Mouse (Mus musculus) midbrain, embryonic 11.5 days (tissue): ENCODE measurements around the gene Ros1. TPM values are rescaled to one million over a fixed set of nuclear protein-coding genes. Genes with fewer than 3 reads are reported as not detected.
A peak's percentile ranks its signal among the peaks of the same experiment; 100 is the strongest.

ENCODE experiments used
- ATAC-seq: fragments of 200-750 bp; cut with Nextera tagmentation; 2 replicates; pipeline ENCODE4 v1.8.0; 2017; ENCODE audit warnings: moderate TSS enrichment, moderate library complexity; ENCODE audit not compliant: low FRiP score
- DNase-seq: peaks from one replicate; pipeline ENCODE4 v3.0.0; 2015; ENCODE audit warnings: low spot score; ENCODE audit errors: missing footprints
- H3K27ac ChIP-seq: fragments of 300-500 bp; sonication (generic); 2 replicates; pipeline ENCODE4 v1.5.1; 2014; ENCODE audit warnings: low read depth, low read length
- H3K27me3 ChIP-seq: fragments of 300-500 bp; sonication (generic); 2 replicates; pipeline ENCODE4 v1.6.1; 2014; ENCODE audit warnings: mild to moderate bottlenecking, low read length, moderate library complexity, mixed read lengths; ENCODE audit not compliant: control insufficient read depth, insufficient read depth
- H3K36me3 ChIP-seq: fragments of 300-500 bp; sonication (generic); 2 replicates; pipeline ENCODE4 v1.6.1; 2014; ENCODE audit warnings: mild to moderate bottlenecking, low read length, moderate library complexity, mixed read lengths; ENCODE audit not compliant: control insufficient read depth, insufficient read depth
- H3K4me1 ChIP-seq: fragments of 300-500 bp; sonication (generic); 2 replicates; pipeline ENCODE4 v1.6.1; 2014; ENCODE audit warnings: low read length; ENCODE audit not compliant: control insufficient read depth, insufficient read depth
- H3K4me2 ChIP-seq: fragments of 300-500 bp; sonication (generic); 2 replicates; pipeline ENCODE4 v1.6.1; 2014; ENCODE audit warnings: mild to moderate bottlenecking, moderate library complexity
- H3K4me3 ChIP-seq: fragments of 300-500 bp; sonication (generic); 2 replicates; pipeline ENCODE4 v1.5.1; 2014; ENCODE audit warnings: low read depth, low read length
- H3K9ac ChIP-seq: fragments of 300-500 bp; sonication (generic); 2 replicates; pipeline ENCODE4 v1.6.1; 2014; ENCODE audit warnings: low read length
- H3K9me3 ChIP-seq: fragments of 300-500 bp; sonication (generic); 2 replicates; pipeline ENCODE4 v1.6.1; 2016; ENCODE audit warnings: low read length; ENCODE audit not compliant: control insufficient read depth
- WGBS: fragments of 180-500 bp; shearing (Covaris S2); extraction: QIAGEN DNeasy Blood & Tissue Kit; methylation state at CpG from one replicate; pipeline ENCODE4 v1.1.7; 2014; 5-methylcytosine and 5-hydroxymethylcytosine counted together
- polyA plus RNA-seq: library from polyadenylated mRNA; unstranded; fragments of >200 nt; fragmentation: Nextera tagmentation; extraction: Ambion mirVana; gene quantifications from 2 replicates; pipeline ENCODE4 v1.2.1, GENCODE M21; 2014

The Ros1 gene
- not detected in 2 replicates for polyA plus RNA-seq

- no peaks in the 10 kb centered on the region for H3K4me1 ChIP-seq
- H3K9me3 ChIP-seq, result no peaks in the 10 kb centered on the region
- 84% methylated on average over 7 of the region's 7 CpGs for WGBS
- no peak within 1 kb of the TSS for H3K27ac ChIP-seq
- ATAC-seq (no peak), DNase-seq (peak; percentile 56)
- H3K4me3 ChIP-seq, result no peak within 1 kb of the TSS
- no peak within 1 kb of the TSS for H3K4me2 ChIP-seq
- no peaks in the 10 kb centered on the region for H3K27me3 ChIP-seq
- H3K9ac ChIP-seq, result no peak within 1 kb of the TSS
- H3K36me3 ChIP-seq, result no peaks in the 10 kb centered on the region
These were observed at the start of gene Ros1 for GRCm38 (mm10) chr10:52194957-52195852. TSS of gene Ros1 (minus strand) at chr10:52195244.

GRCm38 (mm10) chr10:52242680-52243323, 47.8 kb upstream of the Ros1 start:
- Histone ChIP-seq H3K4me2 (no peak overlapping the region), H3K4me3 (no peak overlapping the region), H3K9ac (no peak overlapping the region), H3K27ac (no peak overlapping the region), H3K27me3 (no peaks in the 10 kb centered on the region), H3K4me1 (no peaks in the 10 kb centered on the region), H3K36me3 (no peaks in the 10 kb centered on the region), H3K9me3 (no peaks in the 10 kb centered on the region)
- ATAC-seq (no peak), DNase-seq (no peak)
- WGBS, result 78% methylated on average over 7 of the region's 7 CpGs

- Histone ChIP-seq H3K27ac (no peak overlapping the region), H3K4me2 (no peak overlapping the region), H3K27me3 (no peaks in the 10 kb centered on the region), H3K9ac (no peak overlapping the region), H3K4me3 (no peak overlapping the region), H3K4me1 (no peaks in the 10 kb centered on the region), H3K36me3 (no peaks in the 10 kb centered on the region), H3K9me3 (no peaks in the 10 kb centered on the region)
- 95% methylated on average over 5 of the region's 5 CpGs for WGBS
- DNase-seq (no peak), ATAC-seq (no peak)
These were observed 47.0 kb upstream of the Ros1 start for GRCm38 (mm10) chr10:52242015-52242414.

- Histone ChIP-seq H3K27me3 (no peaks in the 10 kb centered on the region), H3K9me3 (no peaks in the 10 kb centered on the region), H3K27ac (no peak overlapping the region), H3K36me3 (no peaks in the 10 kb centered on the region), H3K4me2 (no peak overlapping the region), H3K4me3 (no peak overlapping the region), H3K4me1 (peaks cover 5% of the 10 kb centered on the region; the same call in 1 of the 2 replicates), H3K9ac (no peak overlapping the region)
- WGBS, result 88% methylated on average over 5 of the region's 5 CpGs
- DNase-seq, result no peak
- no peak for ATAC-seq
These were observed 40.4 kb upstream of the Ros1 start for GRCm38 (mm10) chr10:52235461-52235860.

GRCm38 (mm10) chr10:52234654-52234981, 39.6 kb upstream of the Ros1 start:
- Histone ChIP-seq H3K4me1 (peaks cover 5% of the 10 kb centered on the region; the same call in 1 of the 2 replicates), H3K27me3 (no peaks in the 10 kb centered on the region), H3K9me3 (no peaks in the 10 kb centered on the region), H3K36me3 (no peaks in the 10 kb centered on the region), H3K9ac (peak overlapping the region; percentile 85), H3K4me3 (peak overlapping the region; percentile 72), H3K4me2 (peak overlapping the region; percentile 61), H3K27ac (no peak overlapping the region)
- no peak for DNase-seq
- WGBS, result 21% methylated on average over 7 of the region's 7 CpGs
- ATAC-seq, result no peak

GRCm38 (mm10) chr10:52233969-52234653, 39.1 kb upstream of the Ros1 start:
- 1% methylated on average over 38 of the region's 40 CpGs for WGBS
- peaks cover 5% of the 10 kb centered on the region; the same call in 1 of the 2 replicates for H3K4me1 ChIP-seq
- no peaks in the 10 kb centered on the region for H3K36me3 ChIP-seq
- DNase-seq (peak; percentile 97), ATAC-seq (peak; percentile 79)
- H3K27ac ChIP-seq, result peak overlapping the region; percentile 44; the same call in 1 of the 2 replicates
- no peaks in the 10 kb centered on the region for H3K27me3 ChIP-seq
- H3K9me3 ChIP-seq, result no peaks in the 10 kb centered on the region
- H3K4me2 ChIP-seq, result peak overlapping the region; percentile 61
- H3K4me3 ChIP-seq, result peak overlapping the region; percentile 72
- H3K9ac ChIP-seq, result peak overlapping the region; percentile 85

- Histone ChIP-seq H3K36me3 (no peaks in the 10 kb centered on the region), H3K4me2 (peak within 1 kb of the TSS; percentile 61), H3K4me1 (peaks cover 5% of the 10 kb centered on the region; the same call in 1 of the 2 replicates), H3K9ac (peak within 1 kb of the TSS; percentile 85), H3K27ac (peak within 1 kb of the TSS; percentile 44; the same call in 1 of the 2 replicates), H3K27me3 (no peaks in the 10 kb centered on the region), H3K9me3 (no peaks in the 10 kb centered on the region), H3K4me3 (peak within 1 kb of the TSS; percentile 72)
- peak; percentile 96 for ATAC-seq
- peak; percentile 96 for DNase-seq
- 0% methylated on average over 39 of the region's 60 CpGs for WGBS
These were observed 38.4 kb upstream of the Ros1 start, which contains the start of gene Dcbld1 for GRCm38 (mm10) chr10:52233301-52233968. TSS of gene Dcbld1 (plus strand) at chr10:52233619.
